Mouse (Mus musculus) spleen, adult 2 months (tissue): ENCODE data around the gene Exosc5. TPM values are rescaled to one million over a fixed set of nuclear protein-coding genes. Genes with fewer than 3 reads are reported as not detected.

Experiments
- DNase-seq, 2 experiments: peaks; one replicate each; pipeline versions ENCODE4 v3.0.0 to v3.0.0-alpha.2; 2012 to 2021; ENCODE audit warnings: low spot score in 2 of 2, low read depth in 1 of 2
- H3K27ac ChIP-seq: fragments of 200-500 bp; 2 replicates; pipeline ENCODE4 v1.5.1; 2012; ENCODE audit warnings: low read length, inconsistent platforms; ENCODE audit not compliant: insufficient read depth
- H3K27me3 ChIP-seq: fragments of 200-500 bp; 2 replicates; pipeline ENCODE4 v1.6.1; 2012; ENCODE audit warnings: mild to moderate bottlenecking, moderate library complexity, low read length, inconsistent platforms; ENCODE audit not compliant: control insufficient read depth, insufficient read depth
- H3K36me3 ChIP-seq: fragments of 200-500 bp; 2 replicates; pipeline ENCODE4 v1.6.1; 2012; ENCODE audit warnings: mild to moderate bottlenecking, low read length, inconsistent platforms; ENCODE audit not compliant: control insufficient read depth, insufficient read depth
- H3K4me1 ChIP-seq: fragments of 200-500 bp; 2 replicates; pipeline ENCODE4 v1.6.1; 2011; ENCODE audit warnings: inconsistent platforms; ENCODE audit not compliant: control insufficient read depth, insufficient read depth, insufficient read length
- H3K4me3 ChIP-seq: fragments of 200-500 bp; 2 replicates; pipeline ENCODE4 v1.5.1; 2011; ENCODE audit warnings: mild to moderate bottlenecking, inconsistent platforms; ENCODE audit not compliant: insufficient read depth, insufficient read length; ENCODE audit errors: extremely low read depth
- CTCF ChIP-seq: fragments of 200-500 bp; IDR thresholded peaks from 2 replicates; pipeline ENCODE4 v1.5.1; 2011; ENCODE audit warnings: mild to moderate bottlenecking, inconsistent platforms; ENCODE audit not compliant: insufficient read depth, insufficient read length, insufficient replicate concordance; ENCODE audit errors: extremely low read depth
- POLR2A ChIP-seq: fragments of 200-500 bp; IDR thresholded peaks from 2 replicates; pipeline ENCODE4 v1.6.1; 2011; ENCODE audit warnings: low read depth, low read length, inconsistent platforms
- WGBS: fragments of 180-500 bp; shearing (Covaris S2); methylation state at CpG from one replicate; pipeline ENCODE4 v1.1.7; 2018; 5-methylcytosine and 5-hydroxymethylcytosine counted together
- polyA plus RNA-seq: library from polyadenylated mRNA; depleted of rRNA; stranded (reverse); fragments of >200 nt; gene quantifications from 2 replicates; pipeline ENCODE4 v1.2.3, GENCODE M21; 2012

Gene Exosc5
- polyA plus RNA-seq, 1 experiment = 79.5 TPM

- 88% methylated on average over 10 of the region's 10 CpGs for WGBS
- DNase-seq = no peak
- TF ChIP-seq CTCF = no peak
- no peak for TF ChIP-seq POLR2A
- Histone ChIP-seq H3K27me3 (no peaks in the 10 kb centered on the region), H3K27ac (peak overlapping the region; percentile 3; the same call in 1 of the 2 replicates), H3K4me1 (peaks cover 28% of the 10 kb centered on the region; the same call in 1 of the 2 replicates), H3K4me3 (no peak overlapping the region), H3K36me3 (peaks cover 36% of the 10 kb centered on the region)
Observed at GRCm38 (mm10) chr7:25703793-25704494, 45.0 kb downstream of the Exosc5 start.

GRCm38 (mm10) chr7:25704716-25705364 lies 45.9 kb downstream of the Exosc5 start:
- WGBS = 87% methylated on average over 35 of the region's 37 CpGs
- H3K27me3 ChIP-seq = no peaks in the 10 kb centered on the region
- peak overlapping the region; percentile 49; the same call in 1 of the 2 replicates for H3K27ac ChIP-seq
- TF ChIP-seq POLR2A = no peak
- TF ChIP-seq CTCF = no peak
- peaks cover 32% of the 10 kb centered on the region for H3K4me1 ChIP-seq
- DNase-seq = no peak
- H3K4me3 ChIP-seq = no peak overlapping the region
- peaks cover 34% of the 10 kb centered on the region for H3K36me3 ChIP-seq

- peaks cover 29% of the 10 kb centered on the region for H3K36me3 ChIP-seq
- WGBS = 57% methylated on average over 6 of the region's 6 CpGs
- DNase-seq = no peak
- TF ChIP-seq CTCF = no peak
- TF ChIP-seq POLR2A = no peak
- H3K27ac ChIP-seq = peak overlapping the region; percentile 49
- H3K4me1 ChIP-seq = peaks cover 41% of the 10 kb centered on the region
- no peak overlapping the region for H3K4me3 ChIP-seq
- no peaks in the 10 kb centered on the region for H3K27me3 ChIP-seq
Observed at GRCm38 (mm10) chr7:25705801-25706251, 46.9 kb downstream of the Exosc5 start.

DNA sequence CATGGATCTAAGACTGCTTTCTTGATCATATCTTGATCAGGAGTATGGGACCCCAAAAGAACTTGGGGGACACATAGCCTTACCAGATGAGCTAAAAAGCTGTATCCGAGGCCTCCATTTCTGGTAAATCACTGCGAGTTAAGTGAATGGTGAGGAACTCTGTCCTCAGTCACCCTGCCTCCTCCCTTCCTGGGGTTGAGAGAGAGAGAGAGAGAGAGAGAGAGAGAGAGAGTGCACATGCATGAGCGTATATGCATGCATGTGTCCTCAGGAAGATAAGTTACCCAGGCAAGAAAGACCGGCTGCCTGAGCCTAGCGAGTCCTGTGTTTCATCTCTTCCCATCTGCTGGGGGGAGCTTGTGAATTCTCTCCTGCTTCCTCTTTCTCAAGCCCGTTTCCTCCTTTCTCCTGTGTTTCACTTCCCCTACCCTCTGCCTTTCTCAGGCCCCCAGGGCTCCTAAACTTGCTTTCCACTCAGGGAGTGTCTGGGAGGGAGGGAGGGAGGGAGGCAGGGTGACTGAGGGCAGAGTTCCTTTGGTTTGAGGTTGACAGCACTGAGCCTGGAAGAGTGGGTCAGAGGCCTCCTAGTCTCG lies 47.7 kb downstream of the Exosc5 start:
- Histone ChIP-seq H3K4me1 (peaks cover 47% of the 10 kb centered on the region), H3K36me3 (peaks cover 23% of the 10 kb centered on the region), H3K27ac (peak overlapping the region; percentile 70), H3K4me3 (no peak overlapping the region), H3K27me3 (no peaks in the 10 kb centered on the region)
- TF ChIP-seq CTCF (no peak), POLR2A (no peak)
- DNase-seq = peak in 1 of 2 experiments; percentile 25
- 26% methylated on average over 7 of the region's 7 CpGs for WGBS

DNA sequence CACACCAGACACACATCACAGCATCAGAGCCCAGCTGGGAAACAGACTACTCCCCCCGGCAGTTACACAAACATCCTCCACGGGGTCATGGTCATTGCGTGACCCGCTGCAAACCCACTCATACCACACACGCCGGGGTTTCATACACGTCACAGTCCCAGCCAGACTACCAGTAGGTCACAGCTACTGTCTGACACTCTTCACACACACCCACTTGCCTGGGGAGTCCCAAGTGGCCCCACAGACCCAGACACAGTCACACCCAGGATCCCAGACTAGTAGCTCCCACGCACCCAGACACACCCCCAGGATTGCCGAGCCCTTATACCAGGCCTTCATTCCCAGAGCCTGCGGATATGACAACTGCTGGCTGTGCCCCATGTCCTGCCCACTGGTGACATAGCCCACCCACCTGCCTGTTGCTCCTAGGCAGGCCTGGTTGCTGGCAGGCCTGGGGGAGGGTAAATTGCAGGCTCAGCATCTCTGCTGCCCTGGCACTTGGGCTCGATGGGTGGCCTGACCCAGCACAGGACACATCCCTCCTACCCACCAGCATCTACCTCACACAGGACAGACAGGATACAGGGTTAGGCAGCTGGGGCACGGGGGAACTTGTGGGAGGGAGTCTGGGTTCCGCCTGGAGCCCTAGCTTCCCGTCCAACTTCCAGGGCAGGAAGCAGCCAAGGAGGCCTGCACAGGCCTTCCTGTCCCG lies 48.8 kb downstream of the Exosc5 start:
- 22% methylated on average over 15 of the region's 15 CpGs for WGBS
- peak overlapping the region; percentile 70 for H3K27ac ChIP-seq
- peaks cover 50% of the 10 kb centered on the region for H3K4me1 ChIP-seq
- TF ChIP-seq CTCF (no peak), POLR2A (no peak)
- no peak overlapping the region for H3K4me3 ChIP-seq
- peak in 1 of 2 experiments; percentile 26 for DNase-seq
- no peaks in the 10 kb centered on the region for H3K27me3 ChIP-seq
- peaks cover 21% of the 10 kb centered on the region for H3K36me3 ChIP-seq

DNA sequence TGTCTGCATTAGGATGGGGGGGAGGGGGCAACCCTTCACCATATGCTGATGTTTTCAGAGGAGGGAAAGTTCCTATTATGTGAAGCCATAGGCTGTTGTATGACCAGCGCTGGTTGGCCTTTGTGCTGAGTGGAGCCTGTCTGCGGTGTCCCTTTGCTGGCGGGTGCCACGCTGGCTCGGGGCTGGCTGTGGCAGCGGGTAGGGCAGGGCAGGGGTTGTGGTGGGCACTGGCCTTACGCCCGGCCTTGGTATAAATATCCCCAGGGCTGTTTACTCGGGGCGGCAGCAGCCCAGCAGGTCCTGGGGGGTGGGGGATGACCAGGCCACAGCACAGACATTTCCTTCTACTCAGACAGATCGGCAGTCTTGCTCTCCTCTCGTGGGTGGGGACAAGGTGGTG lies 51.0 kb downstream of the Exosc5 start:
- Histone ChIP-seq H3K4me3 (no peak overlapping the region), H3K27me3 (no peaks in the 10 kb centered on the region), H3K36me3 (peaks cover 31% of the 10 kb centered on the region), H3K4me1 (peaks cover 50% of the 10 kb centered on the region), H3K27ac (peak overlapping the region; percentile 56; the same call in 1 of the 2 replicates)
- WGBS = 17% methylated on average over 12 of the region's 12 CpGs
- TF ChIP-seq CTCF = no peak
- TF ChIP-seq POLR2A = no peak
- DNase-seq = peak in 1 of 2 experiments; percentile 4
